Mouse (Mus musculus) CH12.LX (cell line): ENCODE measurements around the gene Lnx1. TPM values are rescaled to one million over a fixed set of nuclear protein-coding genes. Genes with fewer than 3 reads are reported as not detected.

ENCODE experiments used
- DNase-seq: peaks from one replicate; pipeline ENCODE4 v3.0.0-alpha.2; 2013; ENCODE audit errors: extremely low read depth
- H3K27ac ChIP-seq: 2 replicates; pipeline ENCODE4 v1.5.1; 2012; ENCODE audit warnings: low read depth, mild to moderate bottlenecking, control low read depth, moderate library complexity; ENCODE audit not compliant: insufficient read depth
- H3K27me3 ChIP-seq: replicated peaks from 2 replicates; pipeline ENCODE3; 2012; ENCODE audit warnings: inconsistent platforms
- H3K36me3 ChIP-seq, 2 experiments: replicated peaks in 1 of 2; 2 replicates each; pipeline versions ENCODE3 to v1.6.1; 2012; ENCODE audit warnings: inconsistent platforms in 1 of 2, low read length in 1 of 2, mild to moderate bottlenecking in 1 of 2, mixed read lengths in 1 of 2, moderate library complexity in 1 of 2; ENCODE audit not compliant: control insufficient read depth in 1 of 2, insufficient read depth in 1 of 2
- H3K4me1 ChIP-seq, 2 experiments: 2 replicates each; pipeline ENCODE4 v1.6.1; 2012; ENCODE audit warnings: inconsistent platforms in 1 of 2, moderate library complexity in 1 of 2; ENCODE audit not compliant: insufficient read depth in 2 of 2, control insufficient read depth in 1 of 2
- H3K4me2 ChIP-seq: 2 replicates; pipeline ENCODE4 v1.6.1; 2012; ENCODE audit warnings: low read depth, mild to moderate bottlenecking, control low read depth; ENCODE audit not compliant: poor library complexity, insufficient read depth, severe bottlenecking
- H3K4me3 ChIP-seq, 3 experiments: fragments of 150-350 bp in 1 of 3; sonication (generic) in 1 of 3; replicated peaks in 1 of 3; 2 replicates each; pipeline versions ENCODE3 to v1.5.1; 2011 to 2012; ENCODE audit warnings: low read depth in 2 of 3, low read length in 2 of 3, mild to moderate bottlenecking in 2 of 3, moderate library complexity in 2 of 3, control low read depth in 1 of 3, improper control_type of control experiment in 1 of 3, inconsistent platforms in 1 of 3, mixed read lengths in 1 of 3; ENCODE audit not compliant: poor library complexity in 1 of 3
- H3K79me2 ChIP-seq: replicated peaks from 2 replicates; pipeline ENCODE4 v1.6.1; 2012; ENCODE audit warnings: mild to moderate bottlenecking, moderate library complexity; ENCODE audit not compliant: control insufficient read depth, poor library complexity, insufficient read depth, severe bottlenecking; ENCODE audit errors: extremely low read depth
- H3K9ac ChIP-seq: 2 replicates; pipeline ENCODE4 v1.6.1; 2012; ENCODE audit warnings: low read depth, mild to moderate bottlenecking, control low read depth, moderate library complexity; ENCODE audit not compliant: insufficient read depth
- H3K9me3 ChIP-seq: replicated peaks from 2 replicates; pipeline ENCODE3; 2012; ENCODE audit warnings: low read length, inconsistent platforms, mixed read lengths
- E2F4 ChIP-seq: IDR thresholded peaks from 2 replicates; pipeline ENCODE4 v1.6.1; 2011; ENCODE audit warnings: low read depth, low read length, improper control_type of control experiment; ENCODE audit not compliant: insufficient replicate concordance
- ELF1 ChIP-seq: IDR thresholded peaks from 2 replicates; pipeline ENCODE4 v1.6.1; 2014; ENCODE audit warnings: low read depth, mild to moderate bottlenecking, inconsistent platforms, low read length, improper control_type of control experiment
- EP300 ChIP-seq: IDR thresholded peaks from 2 replicates; pipeline ENCODE4 v1.6.1; 2011; ENCODE audit warnings: low read length, improper control_type of control experiment
- GABPA ChIP-seq: IDR thresholded peaks from 2 replicates; pipeline ENCODE4 v1.6.1; 2012; ENCODE audit warnings: low read depth, low read length, improper control_type of control experiment, inconsistent platforms; ENCODE audit not compliant: insufficient replicate concordance
- HCFC1 ChIP-seq: IDR thresholded peaks from 2 replicates; pipeline ENCODE4 v1.6.1; 2012; ENCODE audit warnings: low read depth, mild to moderate bottlenecking, inconsistent platforms, low read length, improper control_type of control experiment
- MAFK ChIP-seq: IDR thresholded peaks from 2 replicates; pipeline ENCODE4 v1.6.1; 2011; ENCODE audit warnings: low read length, improper control_type of control experiment; ENCODE audit not compliant: insufficient replicate concordance
- MAX ChIP-seq: IDR thresholded peaks from 2 replicates; pipeline ENCODE4 v1.6.1; 2011; ENCODE audit warnings: low read length, improper control_type of control experiment
- MAZ ChIP-seq: IDR thresholded peaks from 2 replicates; pipeline ENCODE4 v1.6.1; 2012; ENCODE audit warnings: low read depth, mild to moderate bottlenecking, inconsistent platforms, low read length, improper control_type of control experiment, moderate library complexity
- NRF1 ChIP-seq: IDR thresholded peaks from 2 replicates; pipeline ENCODE4 v1.6.1; 2014; ENCODE audit warnings: low read depth, mild to moderate bottlenecking, inconsistent platforms, low read length, improper control_type of control experiment, moderate library complexity
- POLR2A ChIP-seq: IDR thresholded peaks from 2 replicates; pipeline ENCODE4 v1.6.1; 2011; ENCODE audit warnings: low read depth, mild to moderate bottlenecking, improper control_type of control experiment, low read length
- TBP ChIP-seq: conservative IDR thresholded peaks from 2 replicates; pipeline ENCODE4 v1.6.1; 2011; ENCODE audit warnings: low read depth, low read length, improper control_type of control experiment
- ZNF384 ChIP-seq: IDR thresholded peaks from 2 replicates; pipeline ENCODE4 v1.6.1; 2012; ENCODE audit warnings: low read depth, low read length, improper control_type of control experiment, inconsistent platforms
- dilution Hi-C: fragments of 300-500 bp; cut with MboI; formaldehyde crosslinking; loops from 2 replicates; pipeline ENCODE4 v1.14.3; 2020; ENCODE audit warnings: low sequenced_read_pairs; ENCODE audit not compliant: extremely low pct_unique_long_range_greater_than_20kb, extremely low pct_ligation_motif_present
- in situ Hi-C: fragments of 300-500 bp; cut with MboI; formaldehyde crosslinking; loops from 3 replicates; pipeline ENCODE4 v1.14.3; 2019; ENCODE audit warnings: low sequenced_read_pairs, low pct_ligation_motif_present, low pct_unique_long_range_greater_than_20kb, mixed read lengths
- polyA plus RNA-seq: library from polyadenylated mRNA; unstranded; fragments of >175 nt; gene quantifications from 2 replicates; pipeline ENCODE4 v1.2.1, GENCODE M21; 2012; ENCODE audit warnings: low read depth; ENCODE audit not compliant: insufficient read length
- total RNA-seq, 2 experiments: library from RNA; depleted of rRNA; stranded (reverse); fragments of 300-350 nt in 1 of 2; fragments of >200 nt in 1 of 2; gene quantifications; 2 replicates each; pipeline ENCODE4 v1.2.3; 2012 to 2014

Gene Lnx1
- total and polyA plus RNA-seq, 3 experiments, result 0.08 to 0.26 (median 0.16) TPM

GRCm38 (mm10) chr5:74591413-74591812 is 111.3 kb downstream of the Lnx1 start:
- H3K79me2 ChIP-seq, result no peaks in the 10 kb centered on the region
- no peaks in the 10 kb centered on the region for H3K9me3 ChIP-seq
- no peak overlapping the region for H3K4me3 ChIP-seq
- dilution Hi-C loops, result no loop called here
- H3K4me1 ChIP-seq, result no peaks in the 10 kb centered on the region
- H3K9ac ChIP-seq, result no peak overlapping the region
- H3K4me2 ChIP-seq, result no peak overlapping the region
- in situ Hi-C loops, result no loop called here
- TF ChIP-seq POLR2A, result no peak
- no peak for TF ChIP-seq GABPA
- TF ChIP-seq MAFK, result no peak
- H3K27ac ChIP-seq, result no peak overlapping the region
- H3K36me3 ChIP-seq, result peaks cover 62 to 93% of the 10 kb centered on the region in 2 experiments
- DNase-seq, result no peak
- H3K27me3 ChIP-seq, result no peaks in the 10 kb centered on the region

GRCm38 (mm10) chr5:74589133-74589532 is 113.6 kb downstream of the Lnx1 start:
- in situ Hi-C loops, result no loop called here
- Histone ChIP-seq H3K27ac (no peak overlapping the region), H3K79me2 (no peaks in the 10 kb centered on the region; the same call in 1 of the 2 replicates), H3K4me3 (no peak overlapping the region), H3K36me3 (peaks cover 59 to 94% of the 10 kb centered on the region in 2 experiments), H3K27me3 (no peaks in the 10 kb centered on the region), H3K9ac (no peak overlapping the region), H3K4me2 (no peak overlapping the region), H3K9me3 (no peaks in the 10 kb centered on the region), H3K4me1 (no peaks in the 10 kb centered on the region)
- dilution Hi-C loops, result no loop called here
- DNase-seq, result no peak
- TF ChIP-seq TBP (no peak), MAX (no peak), NRF1 (no peak), ELF1 (no peak)

DNA sequence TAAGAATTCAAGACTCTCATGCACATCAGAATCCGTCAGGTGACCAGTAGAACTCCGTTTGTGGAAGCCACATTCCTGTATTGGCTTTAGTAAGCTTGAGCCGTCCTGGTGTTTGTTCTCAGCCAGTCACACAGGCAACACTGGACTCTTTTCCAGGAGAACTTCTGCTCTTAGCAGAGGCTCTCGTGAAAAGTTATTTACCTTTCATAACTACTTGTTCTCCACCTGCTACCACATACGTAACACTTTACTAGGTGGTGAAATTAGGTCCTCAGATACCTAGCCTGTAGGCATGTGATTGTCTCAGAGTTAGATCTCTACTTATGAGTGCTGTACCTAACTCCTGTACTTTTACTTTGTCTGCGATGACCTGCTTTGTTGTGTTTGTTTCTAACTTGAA is 130.9 kb downstream of the Lnx1 start:
- Histone ChIP-seq H3K4me1 (no peaks in the 10 kb centered on the region), H3K9ac (no peak overlapping the region), H3K4me3 (no peak overlapping the region), H3K36me3 (peaks cover 31 to 70% of the 10 kb centered on the region in 2 experiments), H3K9me3 (no peaks in the 10 kb centered on the region), H3K27ac (no peak overlapping the region), H3K27me3 (no peaks in the 10 kb centered on the region), H3K4me2 (no peak overlapping the region), H3K79me2 (peaks cover 8% of the 10 kb centered on the region; the same call in 1 of the 2 replicates)
- in situ Hi-C loops (no loop called here), dilution Hi-C loops (no loop called here)
- DNase-seq, result no peak
- TF ChIP-seq HCFC1, result no peak
- no peak for TF ChIP-seq ZNF384
- no peak for TF ChIP-seq MAZ
- TF ChIP-seq GABPA, result no peak
- no peak for TF ChIP-seq NRF1
- no peak for TF ChIP-seq EP300
- TF ChIP-seq E2F4, result no peak
